Comparison of ENCODE assay signal across 9 mouse cellular contexts in the genomic region with DNA sequence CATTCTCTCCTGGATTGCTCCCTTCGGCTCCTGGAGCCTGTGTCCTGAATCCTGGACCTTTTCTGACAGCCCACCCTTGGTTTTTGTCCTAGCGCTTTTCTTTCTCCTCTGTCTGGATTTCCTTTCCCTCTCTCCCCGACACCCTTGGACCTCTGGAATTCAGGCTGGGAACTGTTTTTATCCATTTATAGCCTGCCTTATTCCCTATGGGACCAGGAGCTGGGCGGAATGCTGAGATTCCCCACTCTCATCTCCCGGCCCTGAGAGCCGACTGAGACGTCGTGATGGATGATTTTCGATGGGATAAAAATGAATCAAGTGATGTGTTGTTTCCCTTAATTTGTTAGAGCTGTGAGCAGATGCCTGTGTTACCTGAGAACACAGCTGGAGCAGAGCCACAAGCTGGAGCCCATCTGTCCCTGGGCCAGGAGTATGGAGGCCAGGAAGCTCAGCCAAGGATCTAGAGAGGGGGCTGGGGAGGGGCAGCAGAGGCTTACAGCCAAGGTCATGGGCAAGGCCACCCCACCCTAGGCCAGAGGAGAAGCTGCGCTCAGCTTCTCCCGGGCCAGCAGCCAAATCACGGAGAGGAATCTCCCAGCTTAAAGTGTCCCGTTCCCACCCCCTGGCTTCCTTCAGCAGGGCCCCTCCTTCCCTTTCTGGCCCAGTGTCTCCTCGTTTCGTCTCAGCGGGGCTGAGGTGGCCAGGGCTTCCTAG.
DNase-seq lines count a peak whose midpoint lies in the region; ATAC-seq lines count a peak whose summit lies in the region.
"Had no signal": no experiment of that assay in that cellular context is flagged by ENCODE, and none has a peak within 500 bp of the region (broad histone marks: within the 10 kb centered on the region; RNA-seq: fewer than 3 reads in every experiment).

No protein-coding gene starts in this region.

- H3K36me3 ChIP-seq in midbrain, embryonic 10.5 days: peaks cover 96% of the 10 kb centered on the region
- H3K36me3 ChIP-seq in midbrain, embryonic 11.5 days (ENCODE audit: control insufficient read depth, insufficient read depth, low read length): peaks cover 5% of the 10 kb centered on the region

- no peak for DNase-seq in midbrain, embryonic 10.5 days (ENCODE audit: low spot score)
- no peak for DNase-seq in midbrain, embryonic 11.5 days (ENCODE audit: low spot score, missing footprints)
- DNase-seq in gastrocnemius, postnatal 4 days (ENCODE audit: low spot score in 2 of 2): peak; percentile 57 to 79
- DNase-seq in kidney, adult 8-10 months: peak; percentile 35 to 45
- peak; percentile 83 for DNase-seq in ovary, postnatal 36 days (ENCODE audit: low spot score)
- no peak for DNase-seq in T-cell, adult 2 months (ENCODE audit: low spot score)
- DNase-seq in right cerebral cortex, adult 2 months (ENCODE audit: low spot score in 2 of 2): no peak
- no peak for DNase-seq in liver

- WGBS in midbrain, embryonic 10.5 days: 88% methylated on average over 16 of the region's 16 CpGs
- WGBS in midbrain, embryonic 11.5 days: 86% methylated on average over 16 of the region's 16 CpGs

- no peak overlapping the region for H3K9ac ChIP-seq in midbrain, embryonic 11.5 days (ENCODE audit: low read length)
- H3K9ac ChIP-seq: neural tube, embryonic 12.5 days had no signal

- 0 out of 2 replicates have a peak overlapping the region, but pooled peaks have one; percentile 7 for H3K27ac ChIP-seq in midbrain, embryonic 10.5 days (replicated peaks)
- H3K27ac ChIP-seq in midbrain, embryonic 11.5 days (ENCODE audit: low read depth, low read length): no peak overlapping the region
- H3K27ac ChIP-seq: neural tube, embryonic 12.5 days had no signal

- H3K4me2 ChIP-seq in midbrain, embryonic 11.5 days: no peak overlapping the region
- H3K4me2 ChIP-seq: neural tube, embryonic 12.5 days had no signal

- H3K9me3 ChIP-seq in midbrain, embryonic 10.5 days (replicated peaks): no peaks in the 10 kb centered on the region
- no peaks in the 10 kb centered on the region for H3K9me3 ChIP-seq in midbrain, embryonic 11.5 days (ENCODE audit: control insufficient read depth, low read length)
- H3K9me3 ChIP-seq: neural tube, embryonic 12.5 days had no signal

- H3K4me3 ChIP-seq in midbrain, embryonic 10.5 days: no peak overlapping the region
- H3K4me3 ChIP-seq in midbrain, embryonic 11.5 days (ENCODE audit: low read depth, low read length): no peak overlapping the region
- H3K4me3 ChIP-seq: neural tube, embryonic 12.5 days had no signal

- no peaks in the 10 kb centered on the region for H3K27me3 ChIP-seq in midbrain, embryonic 10.5 days (ENCODE audit: low read depth, poor library complexity, severe bottlenecking)
- no peaks in the 10 kb centered on the region for H3K27me3 ChIP-seq in midbrain, embryonic 11.5 days (ENCODE audit: control insufficient read depth, insufficient read depth, low read length)
- H3K27me3 ChIP-seq: neural tube, embryonic 12.5 days had no signal

- H3K4me1 ChIP-seq in midbrain, embryonic 10.5 days: peaks cover 19% of the 10 kb centered on the region
- H3K4me1 ChIP-seq in midbrain, embryonic 11.5 days (ENCODE audit: control insufficient read depth, insufficient read depth, low read length): 0 out of 2 replicates have a peak, but pooled peaks cover 7% of the 10 kb centered on the region
- H3K4me1 ChIP-seq: neural tube, embryonic 12.5 days had no signal

- no peak for ATAC-seq in midbrain, embryonic 11.5 days (ENCODE audit: low FRiP score)

Comparison
In these comparisons a context has a peak if more than half of its experiments do, and no peak if none do; other contexts are left out.
1. DNase-seq: peak in gastrocnemius, postnatal 4 days (2 of 2), kidney, adult 8-10 months (2 of 2) and ovary, postnatal 36 days (single experiment); none in midbrain, embryonic 10.5 days (single experiment), midbrain, embryonic 11.5 days (single experiment), T-cell, adult 2 months (single experiment), right cerebral cortex, adult 2 months (0 of 2) and liver (single experiment).